Mouse (Mus musculus) liver, embryonic 11.5 days (tissue): ENCODE results near the gene Ppm1l. TPM values are rescaled to one million over a fixed set of nuclear protein-coding genes. Genes with fewer than 3 reads are reported as not detected.

Experiments used
- ATAC-seq: fragments of 200-750 bp; cut with Nextera tagmentation; replicated peaks from 2 replicates; pipeline ENCODE4 v1.8.0; 2017; ENCODE audit warnings: moderate number of reproducible peaks, mild to moderate bottlenecking, moderate TSS enrichment, moderate library complexity; ENCODE audit not compliant: low FRiP score
- DNase-seq: peaks from one replicate; pipeline ENCODE4 v3.0.0-alpha.2; 2017; ENCODE audit warnings: low spot score
- H3K27ac ChIP-seq: fragments of 300-500 bp; sonication (generic); 2 replicates; pipeline ENCODE4 v1.5.1; 2014; ENCODE audit warnings: mild to moderate bottlenecking, low read depth, low read length, control low read depth
- H3K27me3 ChIP-seq: fragments of 300-500 bp; sonication (generic); replicated peaks from 2 replicates; pipeline ENCODE4 v1.6.1; 2014; ENCODE audit warnings: low read length, mixed read lengths; ENCODE audit not compliant: control insufficient read depth, insufficient read depth
- H3K36me3 ChIP-seq: fragments of 300-500 bp; sonication (generic); 2 replicates; pipeline ENCODE4 v1.6.1; 2014; ENCODE audit warnings: mild to moderate bottlenecking, low read length, moderate library complexity, mixed read lengths; ENCODE audit not compliant: control insufficient read depth, insufficient read depth
- H3K4me1 ChIP-seq: fragments of 300-500 bp; sonication (generic); replicated peaks from 2 replicates; pipeline ENCODE4 v1.6.1; 2014; ENCODE audit warnings: low read length, mixed read lengths; ENCODE audit not compliant: control insufficient read depth, insufficient read depth
- H3K4me2 ChIP-seq: fragments of 300-500 bp; sonication (generic); 2 replicates; pipeline ENCODE4 v1.6.1; 2014; ENCODE audit warnings: mild to moderate bottlenecking, control low read depth, moderate library complexity
- H3K4me3 ChIP-seq: fragments of 300-500 bp; sonication (generic); 2 replicates; pipeline ENCODE4 v1.5.1; 2014; ENCODE audit warnings: low read depth, low read length, control low read depth
- H3K9ac ChIP-seq: fragments of 300-500 bp; sonication (generic); 2 replicates; pipeline ENCODE4 v1.6.1; 2014; ENCODE audit warnings: low read depth, low read length, control low read depth
- H3K9me3 ChIP-seq: fragments of 300-500 bp; sonication (generic); 2 replicates; pipeline ENCODE4 v1.6.1; 2016; ENCODE audit warnings: low read length, inconsistent platforms, mixed read lengths; ENCODE audit not compliant: control insufficient read depth
- WGBS: fragments of 180-500 bp; shearing (Covaris S2); extraction: QIAGEN DNeasy Blood & Tissue Kit; methylation state at CpG from one replicate; pipeline ENCODE4 v1.1.7; 2014; 5-methylcytosine and 5-hydroxymethylcytosine counted together
- polyA plus RNA-seq: library from polyadenylated mRNA; unstranded; fragments of >200 nt; fragmentation: Nextera tagmentation; extraction: Ambion mirVana; gene quantifications from 2 replicates; pipeline ENCODE4 v1.2.1, GENCODE M21; 2014

Gene Ppm1l
- polyA plus RNA-seq, 1 experiment from 2014 or later: 8.2 TPM

- DNase-seq (no peak), ATAC-seq (no peak)
- Histone ChIP-seq H3K4me2 (no peak overlapping the region), H3K4me3 (no peak overlapping the region), H3K27me3 (no peaks in the 10 kb centered on the region), H3K4me1 (no peaks in the 10 kb centered on the region), H3K27ac (no peak overlapping the region), H3K36me3 (no peaks in the 10 kb centered on the region), H3K9ac (no peak overlapping the region), H3K9me3 (no peaks in the 10 kb centered on the region)
- whole genome bisulfite sequencing: 84% methylated on average over 7 of the region's 7 CpGs
Observed at GRCm38 (mm10) chr3:69290294-69290693, 26.4 kb upstream of the Ppm1l start.

GRCm38 (mm10) chr3:69290844-69291243 lies 25.8 kb upstream of the Ppm1l start:
- Histone ChIP-seq H3K36me3 (no peaks in the 10 kb centered on the region), H3K4me3 (no peak overlapping the region), H3K4me1 (no peaks in the 10 kb centered on the region), H3K27ac (no peak overlapping the region), H3K9me3 (no peaks in the 10 kb centered on the region), H3K9ac (no peak overlapping the region), H3K4me2 (no peak overlapping the region), H3K27me3 (no peaks in the 10 kb centered on the region)
- WGBS: 77% methylated on average over 3 of the region's 3 CpGs
- ATAC-seq (no peak), DNase-seq (no peak)

GRCm38 (mm10) chr3:69292628-69293027 lies 24.0 kb upstream of the Ppm1l start:
- DNase-seq: no peak
- no peaks in the 10 kb centered on the region for H3K36me3 ChIP-seq
- WGBS: 68% methylated on average over 1 of the region's 1 CpGs
- H3K4me3 ChIP-seq: no peak overlapping the region
- no peak overlapping the region for H3K9ac ChIP-seq
- ATAC-seq: no peak
- no peaks in the 10 kb centered on the region for H3K27me3 ChIP-seq
- H3K27ac ChIP-seq: no peak overlapping the region
- no peaks in the 10 kb centered on the region for H3K9me3 ChIP-seq
- no peak overlapping the region for H3K4me2 ChIP-seq
- H3K4me1 ChIP-seq: no peaks in the 10 kb centered on the region

DNA sequence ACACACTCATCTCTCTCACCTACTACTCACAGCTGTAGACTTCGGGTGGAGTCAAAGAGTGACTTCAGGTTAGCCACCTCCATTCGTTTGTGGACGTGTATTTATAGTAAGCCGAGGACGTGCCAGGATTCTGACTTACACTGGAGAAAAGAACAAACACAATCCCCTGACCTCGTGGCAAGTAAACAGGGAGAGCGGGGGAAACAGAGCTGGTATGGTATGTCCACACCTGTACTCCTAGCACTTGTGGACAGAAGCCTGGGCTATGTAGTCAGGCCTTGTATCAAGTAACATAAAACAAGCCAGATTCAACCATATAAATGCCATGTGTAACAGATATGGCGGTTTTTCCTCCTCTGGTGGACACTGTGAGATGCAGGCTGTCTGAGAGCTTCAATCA lies 20.4 kb upstream of the Ppm1l start:
- H3K9ac ChIP-seq: no peak overlapping the region
- no peaks in the 10 kb centered on the region for H3K9me3 ChIP-seq
- H3K27me3 ChIP-seq: no peaks in the 10 kb centered on the region
- no peak overlapping the region for H3K27ac ChIP-seq
- H3K4me1 ChIP-seq: no peaks in the 10 kb centered on the region
- H3K4me3 ChIP-seq: no peak overlapping the region
- no peak for ATAC-seq
- H3K36me3 ChIP-seq: no peaks in the 10 kb centered on the region
- 70% methylated on average over 8 of the region's 8 CpGs for WGBS
- H3K4me2 ChIP-seq: no peak overlapping the region
- no peak for DNase-seq

- Histone ChIP-seq H3K9ac (no peak overlapping the region), H3K4me3 (no peak overlapping the region), H3K9me3 (no peaks in the 10 kb centered on the region), H3K36me3 (no peaks in the 10 kb centered on the region), H3K4me1 (no peaks in the 10 kb centered on the region), H3K4me2 (no peak overlapping the region), H3K27ac (no peak overlapping the region), H3K27me3 (no peaks in the 10 kb centered on the region)
- no peak for DNase-seq
- WGBS: 66% methylated on average over 1 of the region's 1 CpGs
- ATAC-seq: no peak
Observed at GRCm38 (mm10) chr3:69300121-69300520, 16.5 kb upstream of the Ppm1l start.

GRCm38 (mm10) chr3:69315810-69316390 lies 761 bp upstream of the Ppm1l start:
- ATAC-seq: peak; percentile 10
- Histone ChIP-seq H3K36me3 (no peaks in the 10 kb centered on the region), H3K9ac (peak overlapping the region; percentile 86), H3K27me3 (0 out of 2 replicates have a peak, but pooled peaks cover 3% of the 10 kb centered on the region), H3K4me3 (peak overlapping the region; percentile 73), H3K9me3 (no peaks in the 10 kb centered on the region), H3K4me1 (peaks cover 6% of the 10 kb centered on the region), H3K27ac (peak overlapping the region; percentile 75), H3K4me2 (peak overlapping the region; percentile 96)
- DNase-seq: no peak
- WGBS: 3% methylated on average over 18 of the region's 18 CpGs

- H3K9me3 ChIP-seq: no peaks in the 10 kb centered on the region
- H3K4me2 ChIP-seq: peak overlapping the region; percentile 96
- H3K4me1 ChIP-seq: peaks cover 13% of the 10 kb centered on the region
- H3K4me3 ChIP-seq: peak overlapping the region; percentile 73
- ATAC-seq: peak; percentile 16
- no peaks in the 10 kb centered on the region for H3K36me3 ChIP-seq
- 0 out of 2 replicates have a peak, but pooled peaks cover 3% of the 10 kb centered on the region for H3K27me3 ChIP-seq
- peak overlapping the region; percentile 81 for H3K9ac ChIP-seq
- H3K27ac ChIP-seq: peak overlapping the region; percentile 81
- DNase-seq: peak; percentile 61
- WGBS: under 1% methylated on average over 73 of the region's 73 CpGs
Observed at GRCm38 (mm10) chr3:69317251-69318125, 827 bp downstream of the Ppm1l start.

- peak overlapping the region; percentile 81 for H3K27ac ChIP-seq
- H3K36me3 ChIP-seq: no peaks in the 10 kb centered on the region
- peaks cover 13% of the 10 kb centered on the region for H3K4me1 ChIP-seq
- WGBS: 9% methylated on average over 25 of the region's 25 CpGs
- H3K4me3 ChIP-seq: peak overlapping the region; percentile 73
- peak overlapping the region; percentile 96 for H3K4me2 ChIP-seq
- no peaks in the 10 kb centered on the region for H3K9me3 ChIP-seq
- peak; percentile 64 for DNase-seq
- 0 out of 2 replicates have a peak, but pooled peaks cover 3% of the 10 kb centered on the region for H3K27me3 ChIP-seq
- no peak for ATAC-seq
- H3K9ac ChIP-seq: peak overlapping the region; percentile 81
Observed at GRCm38 (mm10) chr3:69318131-69318951, 1.7 kb downstream of the Ppm1l start.
